Mouse (Mus musculus) left cerebral cortex, postnatal 36 days (tissue): Measurements from ENCODE around the gene Ifnlr1. TPM values are rescaled to one million over a fixed set of nuclear protein-coding genes. Genes with fewer than 3 reads are reported as not detected.

Experiments
- DNase-seq, 2 experiments: peaks; one replicate each; pipeline ENCODE4 v3.0.0; 2021 to 2022; ENCODE audit warnings: low spot score in 2 of 2, mixed read lengths in 1 of 2
- intact Hi-C: fragments of 180-260 bp; cut with DNase I; formaldehyde crosslinking; loops from one replicate; pipeline ENCODE4 v1.15.1; 2025
- total RNA-seq, 2 experiments: library from RNA; stranded (reverse); gene quantifications; 2 replicates each; pipeline ENCODE4 v1.2.3; 2021

Gene Ifnlr1
- total RNA-seq, 2 experiments from 2014 or later = 0.20 to 0.36 TPM

- intact Hi-C loops = no loop called here
- DNase-seq = no peak
Measured at GRCm38 (mm10) chr4:135736903-135737302, 50.8 kb downstream of the Ifnlr1 start.

- intact Hi-C loops = no loop called here
- no peak for DNase-seq
Measured at GRCm38 (mm10) chr4:135738237-135738636, 52.1 kb downstream of the Ifnlr1 start.

DNA sequence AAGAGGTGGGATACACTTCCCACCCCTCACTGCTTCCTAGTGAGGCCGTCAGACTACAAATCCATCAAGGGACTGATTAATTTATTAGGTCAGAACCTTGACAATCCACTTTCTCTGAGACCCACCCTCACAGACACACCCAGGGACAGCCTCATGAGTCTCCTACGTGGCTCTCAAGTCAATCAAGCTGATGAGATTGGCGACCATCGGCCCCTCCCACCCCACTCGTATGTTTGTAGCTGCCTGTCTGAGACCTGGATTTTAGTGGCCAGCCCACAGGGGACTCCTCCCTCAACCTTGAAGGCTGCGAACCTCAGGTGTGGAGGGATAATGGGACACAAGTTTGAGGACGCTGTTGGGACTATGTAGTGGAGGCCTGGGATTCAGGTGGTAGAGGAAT, 53.1 kb downstream of the Ifnlr1 start:
- intact Hi-C loops = no loop called here
- no peak for DNase-seq

GRCm38 (mm10) chr4:135739672-135740071, 53.6 kb downstream of the Ifnlr1 start:
- no peak for DNase-seq
- intact Hi-C loops = no loop called here

- intact Hi-C loops = no loop called here
- no peak for DNase-seq
Measured at GRCm38 (mm10) chr4:135743520-135743919, 57.4 kb downstream of the Ifnlr1 start.

- DNase-seq = no peak
- intact Hi-C loops = no loop called here
Measured at GRCm38 (mm10) chr4:135744726-135745448, 58.8 kb downstream of the Ifnlr1 start.

GRCm38 (mm10) chr4:135745613-135746012, 59.5 kb downstream of the Ifnlr1 start:
- intact Hi-C loops = no loop called here

DNA sequence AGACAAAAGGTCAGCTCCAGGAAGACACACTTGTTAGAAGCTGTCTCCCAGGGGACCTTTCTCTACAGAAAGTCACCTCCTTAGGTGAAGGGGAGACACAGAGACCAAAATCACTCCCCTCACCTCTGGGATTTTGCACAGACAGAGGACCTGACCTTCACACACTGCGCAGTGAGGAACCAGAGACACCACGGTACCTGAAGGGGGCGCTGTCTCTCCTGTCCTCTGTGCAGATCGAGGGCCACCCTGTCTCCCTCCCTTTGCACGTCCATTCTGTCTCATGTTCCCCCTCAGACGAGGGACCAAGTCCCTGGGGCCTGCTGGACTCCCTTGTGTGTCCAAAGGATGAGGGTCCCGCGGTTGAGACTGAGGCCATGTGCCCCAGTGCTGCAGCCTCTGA, 64.8 kb downstream of the Ifnlr1 start:
- DNase-seq = no peak
- intact Hi-C loops = loop anchor here (2.0 kb wide), 1 partner anchor 34 kb away; no protein-coding TSS in a partner anchor

More at GRCm38 (mm10) chr4:135745613-135746012, 59.5 kb downstream of the Ifnlr1 start:
- no peak for DNase-seq

- DNase-seq = no peak
- intact Hi-C loops = no loop called here
Measured at GRCm38 (mm10) chr4:135752106-135752778, 66.2 kb downstream of the Ifnlr1 start.

DNA sequence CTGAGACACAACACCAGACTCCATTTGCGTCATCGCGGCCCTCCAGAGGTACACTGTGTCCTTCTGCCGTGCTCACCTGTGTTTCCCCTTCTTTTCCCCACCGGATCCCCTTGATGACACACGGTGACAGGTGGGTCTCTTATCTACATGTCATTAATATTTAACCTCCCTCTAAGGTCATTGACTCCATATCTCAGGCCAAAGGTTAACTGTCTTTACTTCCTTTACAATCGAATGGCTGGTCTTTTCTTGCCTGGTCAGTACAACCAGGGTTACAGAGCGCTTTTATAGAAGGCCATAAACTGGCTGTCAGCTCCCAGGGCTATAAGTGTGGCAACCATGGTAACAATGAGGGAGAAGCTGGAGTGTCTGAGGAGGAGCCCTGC, 66.7 kb downstream of the Ifnlr1 start:
- DNase-seq = no peak
- intact Hi-C loops = no loop called here

Other genes with a start within 250 kb of the Ifnlr1 start
- 1 to 10 TPM; 1.0 to 1.9 TPM for gene Stpg1, start 191.5 kb upstream of the Ifnlr1 start, total RNA-seq
- 100 to 1,000 TPM; 107 to 108 TPM for gene Nipal3, start 191.2 kb upstream of the Ifnlr1 start, total RNA-seq
- 1 to 10 TPM; 1.2 to 1.6 TPM for gene Grhl3, start 112.7 kb upstream of the Ifnlr1 start, total RNA-seq
- under 1 TPM; 0.12 to 0.20 TPM for gene Il22ra1, start 41.9 kb downstream of the Ifnlr1 start, total RNA-seq
- 1 to 10 TPM; 1.5 to 1.8 TPM for gene Myom3, start 73.4 kb downstream of the Ifnlr1 start, total RNA-seq
- gene Srsf10, start 169.5 kb downstream of the Ifnlr1 start, total RNA-seq = 10 to 100 TPM; 51.3 to 88.9 TPM
- 10 to 100 TPM; 41.2 to 44.6 TPM for gene Pnrc2, start 187.6 kb downstream of the Ifnlr1 start, total RNA-seq
- gene Cnr2, start 209.1 kb downstream of the Ifnlr1 start, total RNA-seq = under 1 TPM; 0.12 to 0.14 TPM
- 10 to 100 TPM; 31.7 to 40.0 TPM for gene Fuca1, start 234.4 kb downstream of the Ifnlr1 start, total RNA-seq